Mouse (Mus musculus) T-helper 1 cell (primary cell): ENCODE measurements around the gene Col25a1.

ENCODE experiments used
- in situ Hi-C: fragments of 300-600 bp; cut with MboI, MseI; formaldehyde crosslinking; loops from one replicate; pipeline ENCODE4 v1.15.1; 2025; ENCODE audit warnings: high pct_unique_total_duplicates

The Col25a1 gene

GRCm38 (mm10) chr3:130374620-130375341, 243.5 kb downstream of the Col25a1 start:
- in situ Hi-C loops = no loop called here

- in situ Hi-C loops = no loop called here
Observed at GRCm38 (mm10) chr3:130377786-130378185, 246.5 kb downstream of the Col25a1 start.

- in situ Hi-C loops = no loop called here
Observed at GRCm38 (mm10) chr3:130378626-130379025, 247.3 kb downstream of the Col25a1 start.

GRCm38 (mm10) chr3:130380299-130380845, 249.1 kb downstream of the Col25a1 start:
- in situ Hi-C loops = no loop called here

- in situ Hi-C loops = no loop called here
Observed at GRCm38 (mm10) chr3:130381691-130382090, 250.4 kb downstream of the Col25a1 start.

- in situ Hi-C loops = no loop called here
Observed at GRCm38 (mm10) chr3:130385856-130386255, 254.6 kb downstream of the Col25a1 start.

- in situ Hi-C loops = no loop called here
Observed at GRCm38 (mm10) chr3:130387156-130387555, 255.9 kb downstream of the Col25a1 start.

- in situ Hi-C loops = no loop called here
Observed at GRCm38 (mm10) chr3:130389261-130389975, 258.1 kb downstream of the Col25a1 start.

GRCm38 (mm10) chr3:130396636-130397035, 265.3 kb downstream of the Col25a1 start:
- in situ Hi-C loops = loop anchor here (10.0 kb wide), 1 partner anchor 258 kb away; no protein-coding TSS in a partner anchor

- in situ Hi-C loops = no loop called here
Observed at GRCm38 (mm10) chr3:130400716-130401559, 269.6 kb downstream of the Col25a1 start.

GRCm38 (mm10) chr3:130401560-130401852, 270.2 kb downstream of the Col25a1 start:
- in situ Hi-C loops = no loop called here

- in situ Hi-C loops = no loop called here
Observed at GRCm38 (mm10) chr3:130404525-130405409, 273.5 kb downstream of the Col25a1 start.

GRCm38 (mm10) chr3:130407201-130407600, 275.9 kb downstream of the Col25a1 start:
- in situ Hi-C loops = no loop called here

- in situ Hi-C loops = no loop called here
Observed at GRCm38 (mm10) chr3:130413239-130413638, 281.9 kb downstream of the Col25a1 start.

GRCm38 (mm10) chr3:130418951-130419350, 287.6 kb downstream of the Col25a1 start:
- in situ Hi-C loops = no loop called here

GRCm38 (mm10) chr3:130428796-130429195, 297.5 kb downstream of the Col25a1 start:
- in situ Hi-C loops = no loop called here

GRCm38 (mm10) chr3:130430052-130430451, 298.8 kb downstream of the Col25a1 start:
- in situ Hi-C loops = no loop called here

- in situ Hi-C loops = no loop called here
Observed at GRCm38 (mm10) chr3:130432818-130433217, 301.5 kb downstream of the Col25a1 start.

- in situ Hi-C loops = loop anchor here (5.0 kb wide), 1 partner anchor 60 kb away; no protein-coding TSS in a partner anchor
Observed at GRCm38 (mm10) chr3:130436956-130437355, 305.7 kb downstream of the Col25a1 start.

- in situ Hi-C loops = loop anchor here (5.0 kb wide), 1 partner anchor 58 kb away; no protein-coding TSS in a partner anchor
Observed at GRCm38 (mm10) chr3:130439767-130440166, 308.5 kb downstream of the Col25a1 start.

GRCm38 (mm10) chr3:130440689-130441088, 309.4 kb downstream of the Col25a1 start:
- in situ Hi-C loops = no loop called here
